Mouse (Mus musculus) gastrocnemius, postnatal 14 days (tissue): ENCODE measurements around the gene Tnfrsf25. TPM values are rescaled to one million over a fixed set of nuclear protein-coding genes. Genes with fewer than 3 reads are reported as not detected.

Experiments used
- DNase-seq: peaks from one replicate; pipeline ENCODE4 v3.0.0; 2021; ENCODE audit warnings: mixed read lengths
- intact Hi-C: fragments of 180-260 bp; cut with DNase I; formaldehyde crosslinking; loops from one replicate; pipeline ENCODE4 v1.15.1; 2025; ENCODE audit warnings: low total_unique reads
- total RNA-seq, 2 experiments: library from RNA; stranded (reverse); gene quantifications; 2 replicates each; pipeline ENCODE4 v1.2.3; 2021

Gene Tnfrsf25
- total RNA-seq, 2 experiments from 2014 or later: 0.74 to 1.1 TPM

- intact Hi-C loops: no loop called here
Measured at GRCm38 (mm10) chr4:152117538-152117937, 1.8 kb downstream of the Tnfrsf25 start.

GRCm38 (mm10) chr4:152119396-152120292 is 3.9 kb downstream of the Tnfrsf25 start:
- intact Hi-C loops: no loop called here
- peak; percentile 53 for DNase-seq

More at GRCm38 (mm10) chr4:152117538-152117937, 1.8 kb downstream of the Tnfrsf25 start:
- no peak for DNase-seq

GRCm38 (mm10) chr4:152120311-152121182 is 4.8 kb downstream of the Tnfrsf25 start:
- no peak for DNase-seq
- intact Hi-C loops: no loop called here

DNA sequence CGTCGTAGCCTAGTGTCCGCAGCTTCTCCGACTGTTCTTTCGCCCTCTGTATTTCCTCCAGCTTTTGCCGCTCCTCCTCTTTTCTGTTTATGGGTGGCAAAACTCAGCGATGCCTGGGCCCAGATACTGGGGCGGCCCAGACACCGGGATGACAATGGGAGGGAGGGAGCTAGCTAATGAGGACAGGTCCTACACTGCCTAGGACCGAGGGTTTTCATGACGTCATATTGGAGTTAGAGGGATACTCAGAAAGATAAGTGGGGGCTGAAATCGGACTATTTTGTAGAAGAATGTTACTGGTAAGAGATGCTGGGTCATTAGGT is 5.4 kb downstream of the Tnfrsf25 start:
- intact Hi-C loops: no loop called here
- DNase-seq: no peak

GRCm38 (mm10) chr4:152124361-152124961 is 8.7 kb downstream of the Tnfrsf25 start:
- no peak for DNase-seq
- intact Hi-C loops: no loop called here

DNA sequence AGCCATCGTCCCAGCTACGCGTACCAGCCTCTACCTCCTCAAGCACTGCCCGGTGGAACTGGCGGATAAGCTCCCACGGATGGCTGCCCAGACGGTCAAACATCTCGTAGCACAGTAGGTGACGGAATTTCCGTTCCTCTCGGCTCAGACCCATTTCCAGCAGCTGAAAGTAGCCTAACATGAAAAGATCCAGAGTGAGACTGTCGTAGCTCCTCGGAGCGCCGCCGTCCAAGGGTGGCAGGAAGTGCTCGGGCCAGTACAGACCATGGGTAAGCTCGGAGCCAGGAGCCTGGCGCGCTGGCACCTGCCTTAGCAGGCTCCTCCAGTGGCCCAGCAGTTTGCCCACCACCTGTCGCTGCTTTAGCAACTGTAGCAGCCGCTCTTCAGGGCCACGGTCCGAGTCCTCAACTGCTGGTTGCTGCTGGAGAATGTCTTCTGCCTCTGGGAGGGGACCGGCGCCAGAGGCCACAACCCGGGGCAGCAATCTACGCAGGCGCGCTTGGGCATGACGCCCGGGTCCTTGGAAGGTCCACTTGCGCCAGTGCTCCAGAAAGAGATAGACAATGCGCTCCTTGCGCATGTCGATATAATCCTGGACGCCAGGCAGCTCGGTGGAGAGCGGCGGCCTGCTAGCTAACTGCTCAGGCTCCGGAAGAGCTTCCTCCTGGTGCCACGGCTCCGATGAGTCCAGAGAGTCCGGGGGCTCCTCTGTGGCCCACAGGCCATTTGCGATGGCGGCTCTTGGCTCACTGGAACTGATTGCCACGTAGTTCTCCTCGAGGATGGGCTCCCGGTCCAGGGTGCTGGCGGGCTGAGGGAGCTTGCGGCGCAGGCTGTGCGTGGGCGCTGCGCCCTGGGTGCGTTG is 9.7 kb downstream of the Tnfrsf25 start:
- DNase-seq: peak; percentile 72
- intact Hi-C loops: no loop called here

DNA sequence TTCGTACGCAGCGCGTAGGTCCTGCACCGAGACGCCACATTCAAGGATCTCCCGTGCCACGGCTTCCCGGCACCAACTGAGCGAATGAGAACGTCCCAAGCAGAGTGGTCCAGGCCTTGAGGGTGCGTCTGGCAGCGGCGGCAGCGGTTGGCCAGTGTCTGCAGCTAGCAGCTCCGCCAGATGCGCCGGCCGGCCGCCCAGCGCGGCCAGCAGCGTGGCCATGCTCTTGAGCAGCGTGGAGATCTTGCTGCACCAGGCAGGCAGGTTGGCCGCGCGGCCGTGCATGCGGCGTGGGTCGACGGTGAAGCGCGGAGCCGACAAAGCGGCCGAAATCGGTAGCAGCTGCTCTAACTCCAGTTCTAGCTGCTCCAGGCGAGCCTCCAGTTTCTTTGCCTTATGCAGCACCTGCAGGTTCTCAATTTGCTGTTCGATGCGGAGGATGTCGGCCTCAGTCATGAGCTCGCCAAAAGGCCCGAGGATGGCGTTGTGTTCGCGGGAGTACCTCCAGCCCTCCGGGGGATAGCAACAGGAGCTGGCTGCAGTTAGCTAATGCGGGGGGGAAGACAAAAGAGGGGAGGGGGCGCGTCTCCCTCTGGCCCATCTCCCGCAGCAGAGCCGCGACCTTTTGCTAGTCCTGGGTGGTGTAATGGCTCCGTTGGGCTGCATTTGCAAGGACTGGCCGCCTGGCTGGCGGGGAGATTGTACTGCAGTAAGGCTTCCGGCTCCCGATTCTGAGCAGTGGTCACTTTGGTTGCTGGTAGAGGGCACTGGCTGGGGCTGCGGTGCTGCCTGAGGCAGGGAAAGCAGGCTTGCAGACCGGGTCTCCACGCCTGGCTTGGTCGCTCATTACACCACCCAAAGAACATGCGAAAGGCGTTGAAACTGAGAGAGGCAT is 10.5 kb downstream of the Tnfrsf25 start:
- DNase-seq: no peak
- intact Hi-C loops: no loop called here

GRCm38 (mm10) chr4:152127884-152128283 is 12.2 kb downstream of the Tnfrsf25 start:
- intact Hi-C loops: no loop called here
- DNase-seq: no peak

- DNase-seq: no peak
- intact Hi-C loops: no loop called here
Measured at GRCm38 (mm10) chr4:152128784-152129183, 13.1 kb downstream of the Tnfrsf25 start.

GRCm38 (mm10) chr4:152129395-152129930 is 13.7 kb downstream of the Tnfrsf25 start:
- no peak for DNase-seq
- intact Hi-C loops: no loop called here

- peak; percentile 74 for DNase-seq
- intact Hi-C loops: no loop called here
Measured at GRCm38 (mm10) chr4:152130771-152131653, 15.3 kb downstream of the Tnfrsf25 start.

GRCm38 (mm10) chr4:152131809-152132771 is 16.4 kb downstream of the Tnfrsf25 start:
- no peak for DNase-seq
- intact Hi-C loops: no loop called here

GRCm38 (mm10) chr4:152132772-152133169 is 17.0 kb downstream of the Tnfrsf25 start:
- intact Hi-C loops: no loop called here
- no peak for DNase-seq

DNA sequence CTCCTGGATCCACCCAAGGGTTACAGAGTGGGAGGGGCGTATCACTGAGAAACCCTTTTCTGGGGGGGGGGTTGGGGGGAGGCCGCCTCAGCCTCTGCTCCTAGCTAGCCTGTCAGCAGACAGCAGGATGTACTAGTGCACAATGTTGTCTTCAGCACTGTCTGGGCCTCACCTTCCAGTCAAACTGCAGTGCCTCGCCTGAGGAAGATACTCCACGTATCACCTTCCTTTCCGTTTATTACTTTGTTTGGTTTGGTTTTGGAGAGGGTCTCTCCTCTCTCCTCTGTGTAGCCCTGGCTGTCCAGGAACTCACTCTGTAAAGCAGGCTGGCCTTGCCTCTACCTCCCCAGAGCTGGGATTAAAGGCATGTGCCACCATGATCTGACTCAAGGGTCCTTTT is 17.5 kb downstream of the Tnfrsf25 start:
- intact Hi-C loops: no loop called here
- DNase-seq: no peak

GRCm38 (mm10) chr4:152134507-152134906 is 18.8 kb downstream of the Tnfrsf25 start:
- peak; percentile 49 for DNase-seq
- intact Hi-C loops: no loop called here

DNA sequence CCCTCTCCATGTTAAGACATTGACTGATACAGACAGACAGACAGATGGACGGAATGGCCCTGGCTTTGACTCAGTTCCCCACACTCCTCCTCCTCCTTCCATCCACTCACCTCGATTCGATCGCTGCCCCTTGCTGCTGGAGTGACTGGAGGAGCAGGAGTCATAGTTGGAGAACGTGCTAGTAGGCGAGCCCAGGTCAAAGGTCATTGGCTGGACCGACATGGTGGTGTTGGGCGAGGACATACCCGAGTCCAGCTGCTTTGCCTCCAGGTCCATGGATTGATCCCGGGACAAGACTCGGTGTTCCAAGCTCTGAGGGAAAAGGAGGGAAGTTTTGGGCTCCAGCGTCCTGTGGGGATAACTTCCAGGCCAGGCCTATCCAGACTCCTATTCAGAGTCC is 19.6 kb downstream of the Tnfrsf25 start:
- no peak for DNase-seq
- intact Hi-C loops: no loop called here
